Mouse (Mus musculus) adipocyte (in vitro differentiated cells): Measurements from ENCODE around the gene Cnn1.
"Not testable (repeated sequence)": the region's sequence is repeated elsewhere in the genome, so short reads cannot be mapped to it uniquely, and the experiment has no call there.

Experiments used
- DNase-seq: peaks from one replicate; pipeline ENCODE4 v3.0.0-alpha.2; 2016; ENCODE audit warnings: low spot score

Cnn1 gene

GRCm38 (mm10) chr9:22125246-22126027 is 26.4 kb downstream of the Cnn1 start:
- no peak for DNase-seq

- DNase-seq = peak; percentile 65
Measured at GRCm38 (mm10) chr9:22131226-22131981, 32.4 kb downstream of the Cnn1 start.

- no peak for DNase-seq
Measured at GRCm38 (mm10) chr9:22132220-22132619, 33.2 kb downstream of the Cnn1 start.

- no peak for DNase-seq
Measured at GRCm38 (mm10) chr9:22134246-22134890, 35.4 kb downstream of the Cnn1 start.

GRCm38 (mm10) chr9:22134988-22135643 is 36.1 kb downstream of the Cnn1 start:
- DNase-seq = peak; percentile 55

- DNase-seq = no peak
Measured at GRCm38 (mm10) chr9:22135644-22136390, 36.8 kb downstream of the Cnn1 start, which contains the start of gene Acp5. Gene Acp5 (minus strand): TSS chr9:22135711.

- no peak for DNase-seq
Measured at GRCm38 (mm10) chr9:22136765-22137547, 37.9 kb downstream of the Cnn1 start.

- peak; percentile 49 for DNase-seq
Measured at GRCm38 (mm10) chr9:22138480-22138879, 39.5 kb downstream of the Cnn1 start.

GRCm38 (mm10) chr9:22139746-22140145 is 40.7 kb downstream of the Cnn1 start:
- DNase-seq = no peak

- DNase-seq = peak; percentile 91
Measured at GRCm38 (mm10) chr9:22143108-22144037, 44.4 kb downstream of the Cnn1 start.

GRCm38 (mm10) chr9:22144304-22144965 is 45.4 kb downstream of the Cnn1 start:
- DNase-seq = no peak

- no peak for DNase-seq
Measured at GRCm38 (mm10) chr9:22149426-22150248, 50.6 kb downstream of the Cnn1 start.

- not testable (repeated sequence) for DNase-seq
Measured at GRCm38 (mm10) chr9:22150249-22150693, 51.3 kb downstream of the Cnn1 start.

- DNase-seq = no peak
Measured at GRCm38 (mm10) chr9:22150946-22151345, 51.9 kb downstream of the Cnn1 start.

- no peak for DNase-seq
Measured at GRCm38 (mm10) chr9:22153810-22154209, 54.8 kb downstream of the Cnn1 start.

- peak; percentile 79 for DNase-seq
Measured at GRCm38 (mm10) chr9:22155614-22156013, 56.6 kb downstream of the Cnn1 start.

- peak; percentile 99 for DNase-seq
Measured at GRCm38 (mm10) chr9:22156497-22157245, 57.7 kb downstream of the Cnn1 start, which contains the start of gene Pigyl. Gene Pigyl (plus strand): TSS chr9:22156846.
